ENCODE assay signal across 10 mouse cellular contexts in the genomic region with DNA sequence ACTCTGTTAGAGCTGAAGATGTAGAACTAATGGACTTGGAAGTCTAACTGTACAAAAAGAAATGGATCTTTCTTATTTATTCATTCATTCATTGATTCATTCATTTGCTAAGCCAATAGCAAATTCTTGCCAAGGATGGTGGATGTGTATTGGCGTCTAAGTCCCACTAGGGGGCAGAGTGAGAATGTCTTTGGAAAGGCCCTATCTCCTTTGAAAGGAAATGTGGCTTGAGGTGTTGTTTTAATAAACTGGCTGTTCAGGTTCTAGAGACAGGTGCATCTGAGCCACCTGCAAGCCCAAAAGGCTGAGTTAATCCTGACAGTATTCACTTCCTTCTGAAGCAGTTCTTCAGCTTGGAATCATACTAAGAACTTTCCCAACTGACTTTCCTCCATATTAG. TPM values are rescaled to one million over a fixed set of nuclear protein-coding genes. Genes with fewer than 3 reads are reported as not detected.
DNase-seq lines count a peak whose midpoint lies in the region; ATAC-seq and TF ChIP-seq lines count a peak whose summit lies in the region.
"Had no signal": no experiment of that assay in that cellular context is flagged by ENCODE, and none has a peak within 500 bp of the region (broad histone marks: within the 10 kb centered on the region; RNA-seq: fewer than 3 reads in every experiment).

No protein-coding gene starts in this region.

- TF ChIP-seq CTCF in kidney, postnatal 0 days (IDR thresholded peaks at IDR 0.05; ENCODE audit: low read depth) = peak; percentile 93

- H3K27ac ChIP-seq in hindbrain, embryonic 14.5 days = no peak overlapping the region
- H3K27ac ChIP-seq in hindbrain, embryonic 13.5 days = no peak overlapping the region
- no peak overlapping the region for H3K27ac ChIP-seq in kidney, postnatal 0 days
- H3K27ac ChIP-seq: embryonic facial prominence, embryonic 13.5 days; liver, embryonic 13.5 days had no signal

- no peaks in the 10 kb centered on the region for H3K9me3 ChIP-seq in hindbrain, embryonic 14.5 days (ENCODE audit: control insufficient read depth, low read length)
- no peaks in the 10 kb centered on the region for H3K9me3 ChIP-seq in hindbrain, embryonic 13.5 days
- no peaks in the 10 kb centered on the region for H3K9me3 ChIP-seq in kidney, postnatal 0 days (replicated peaks; ENCODE audit: low read length)
- H3K9me3 ChIP-seq: embryonic facial prominence, embryonic 13.5 days; liver, embryonic 13.5 days had no signal

- H3K36me3 ChIP-seq in hindbrain, embryonic 14.5 days (replicated peaks; ENCODE audit: control insufficient read depth, insufficient read depth) = no peaks in the 10 kb centered on the region
- H3K36me3 ChIP-seq in hindbrain, embryonic 13.5 days = peaks cover under 1% of the 10 kb centered on the region; the same call in 1 of the 2 replicates
- no peaks in the 10 kb centered on the region for H3K36me3 ChIP-seq in kidney, postnatal 0 days (ENCODE audit: insufficient read depth, low read length)
- H3K36me3 ChIP-seq: embryonic facial prominence, embryonic 13.5 days; liver, embryonic 13.5 days had no signal

- H3K4me1 ChIP-seq in hindbrain, embryonic 14.5 days (replicated peaks; ENCODE audit: control insufficient read depth, insufficient read depth, low read length) = no peaks in the 10 kb centered on the region
- H3K4me1 ChIP-seq in hindbrain, embryonic 13.5 days (replicated peaks) = peaks cover 8% of the 10 kb centered on the region; the same call in 1 of the 2 replicates
- no peaks in the 10 kb centered on the region for H3K4me1 ChIP-seq in kidney, postnatal 0 days (replicated peaks; ENCODE audit: insufficient read depth, low read length)
- H3K4me1 ChIP-seq: liver, embryonic 13.5 days had no signal

- H3K4me2 ChIP-seq in hindbrain, embryonic 14.5 days (replicated peaks) = no peak overlapping the region
- H3K4me2 ChIP-seq in hindbrain, embryonic 13.5 days = no peak overlapping the region
- H3K4me2 ChIP-seq in kidney, postnatal 0 days (ENCODE audit: low read length) = no peak overlapping the region
- H3K4me2 ChIP-seq: embryonic facial prominence, embryonic 13.5 days; liver, embryonic 13.5 days had no signal

- H3K9ac ChIP-seq in hindbrain, embryonic 14.5 days = no peak overlapping the region
- no peak overlapping the region for H3K9ac ChIP-seq in hindbrain, embryonic 13.5 days
- H3K9ac ChIP-seq in kidney, postnatal 0 days (ENCODE audit: low read depth, low read length) = no peak overlapping the region
- H3K9ac ChIP-seq: embryonic facial prominence, embryonic 13.5 days; liver, embryonic 13.5 days had no signal

- H3K4me3 ChIP-seq in hindbrain, embryonic 14.5 days (replicated peaks; ENCODE audit: low read length) = no peak overlapping the region
- H3K4me3 ChIP-seq in hindbrain, embryonic 13.5 days = no peak overlapping the region
- no peak overlapping the region for H3K4me3 ChIP-seq in kidney, postnatal 0 days (replicated peaks; ENCODE audit: low read depth, low read length)
- H3K4me3 ChIP-seq: embryonic facial prominence, embryonic 13.5 days; liver, embryonic 13.5 days had no signal

- no peak for ATAC-seq in hindbrain, embryonic 14.5 days (ENCODE audit: low FRiP score)
- ATAC-seq in hindbrain, embryonic 13.5 days (ENCODE audit: low FRiP score) = no peak
- ATAC-seq in kidney, postnatal 0 days (replicated peaks; ENCODE audit: low FRiP score, low read depth) = no peak
- ATAC-seq in megakaryocyte, adult 5-6 weeks (ENCODE audit: poor library complexity, severe bottlenecking) = no peak; the same call in 1 of the 2 replicates

- 0% methylated on average over 1 of the region's 1 CpGs for WGBS in hindbrain, embryonic 14.5 days
- 0% methylated on average over 1 of the region's 1 CpGs for WGBS in hindbrain, embryonic 13.5 days
- WGBS in kidney, postnatal 0 days = 0% methylated on average over 1 of the region's 1 CpGs

- peaks cover 3% of the 10 kb centered on the region; the same call in 1 of the 2 replicates for H3K27me3 ChIP-seq in hindbrain, embryonic 14.5 days (ENCODE audit: control insufficient read depth, insufficient read depth, low read length)
- peaks cover 5% of the 10 kb centered on the region; the same call in 1 of the 2 replicates for H3K27me3 ChIP-seq in hindbrain, embryonic 13.5 days
- no peaks in the 10 kb centered on the region for H3K27me3 ChIP-seq in kidney, postnatal 0 days (ENCODE audit: insufficient read depth, low read length)
- H3K27me3 ChIP-seq: embryonic facial prominence, embryonic 13.5 days had no signal

- DNase-seq in hindbrain, embryonic 14.5 days (ENCODE audit: low spot score) = peak; percentile 89
- DNase-seq in urinary bladder, postnatal 36 days (ENCODE audit: low spot score in 2 of 2) = peak; percentile 20 to 23
- no peak for DNase-seq in urinary bladder, adult 2 months (ENCODE audit: low spot score)
- DNase-seq in cerebellum, postnatal 10 days = peak; percentile 60 to 77
- DNase-seq in kidney, postnatal 0 days (ENCODE audit: low spot score) = peak; percentile 85
- peak; percentile 20 for DNase-seq in retina, adult 2 months (ENCODE audit: low read depth, low spot score)
- DNase-seq: liver, embryonic 13.5 days had no signal

RNA-seq across cellular contexts. Expression of gene P4ha3, which starts 5.5 kb away (rescaled TPM):
- 10.5 and 12.6 TPM in 2 replicates for polyA plus RNA-seq in hindbrain, embryonic 14.5 days (2014; fragmentation: Nextera tagmentation; extraction: Ambion mirVana)
- polyA plus RNA-seq in hindbrain, embryonic 13.5 days (2015; fragmentation: Nextera tagmentation; extraction: Ambion mirVana) = 5.9 and 6.4 TPM in 2 replicates
- 1.2 and 2.0 TPM in 2 replicates for polyA plus RNA-seq in urinary bladder, adult 2 months (2012; rRNA removed)
- 2.2 and 2.7 TPM in 2 replicates for polyA plus RNA-seq in kidney, postnatal 0 days (2015; fragmentation: Nextera tagmentation; extraction: Ambion mirVana)
- not detected in 2 replicates for total RNA-seq in megakaryocyte, adult 5-6 weeks (2015)
- total RNA-seq in megakaryocyte, adult 5-6 weeks (2017) = not detected in 2 replicates

RNA-seq across cellular contexts. Expression of gene Pgm2l1, which starts 52.6 kb away (rescaled TPM):
- 29.0 and 29.1 TPM in 2 replicates for polyA plus RNA-seq in hindbrain, embryonic 14.5 days (2014; fragmentation: Nextera tagmentation; extraction: Ambion mirVana)
- polyA plus RNA-seq in hindbrain, embryonic 13.5 days (2015; fragmentation: Nextera tagmentation; extraction: Ambion mirVana) = 21.0 and 21.4 TPM in 2 replicates
- 4.9 and 5.2 TPM in 2 replicates for polyA plus RNA-seq in urinary bladder, adult 2 months (2012; rRNA removed)
- 2.4 and 2.5 TPM in 2 replicates for polyA plus RNA-seq in kidney, postnatal 0 days (2015; fragmentation: Nextera tagmentation; extraction: Ambion mirVana)
- 9.8 and 11.9 TPM in 2 replicates for total RNA-seq in megakaryocyte, adult 5-6 weeks (2015)
- 7.7 and 9.6 TPM in 2 replicates for total RNA-seq in megakaryocyte, adult 5-6 weeks (2017)
